Mouse (Mus musculus) liver, adult 2 months (tissue): ENCODE data around the gene Kdm4d.

Source experiments
- CTCF ChIP-seq: fragments of 200-500 bp; IDR thresholded peaks from 2 replicates; pipeline ENCODE4 v1.5.1; 2011; ENCODE audit warnings: low read depth, low read length, control low read depth
- POLR2A ChIP-seq: fragments of 200-500 bp; IDR thresholded peaks from 2 replicates; pipeline ENCODE4 v1.6.1; 2011; ENCODE audit warnings: low read length, control low read depth; ENCODE audit not compliant: insufficient read depth; ENCODE audit errors: extremely low read depth

- TF ChIP-seq CTCF (no peak), POLR2A (no peak)
Observed at GRCm38 (mm10) chr9:14547584-14548365, 47.5 kb upstream of the Kdm4d start.
